Mouse (Mus musculus) c-Kit-negative CD71-positive TER-119-positive erythroid progenitor cells, embryonic 14.5 days (primary cell): ENCODE data around the gene Tbc1d9b.
"Not testable (repeated sequence)": the region's sequence is repeated elsewhere in the genome, so short reads cannot be mapped to it uniquely, and the experiment has no call there.

Experiments
- DNase-seq: peaks from one replicate; pipeline ENCODE4 v3.0.0-alpha.2; 2013; ENCODE audit warnings: low read depth, low spot score

Gene Tbc1d9b

GRCm38 (mm10) chr11:50138206-50138822 is 7.1 kb downstream of the Tbc1d9b start:
- no peak for DNase-seq

GRCm38 (mm10) chr11:50139571-50139970 is 8.4 kb downstream of the Tbc1d9b start:
- DNase-seq: no peak

DNA sequence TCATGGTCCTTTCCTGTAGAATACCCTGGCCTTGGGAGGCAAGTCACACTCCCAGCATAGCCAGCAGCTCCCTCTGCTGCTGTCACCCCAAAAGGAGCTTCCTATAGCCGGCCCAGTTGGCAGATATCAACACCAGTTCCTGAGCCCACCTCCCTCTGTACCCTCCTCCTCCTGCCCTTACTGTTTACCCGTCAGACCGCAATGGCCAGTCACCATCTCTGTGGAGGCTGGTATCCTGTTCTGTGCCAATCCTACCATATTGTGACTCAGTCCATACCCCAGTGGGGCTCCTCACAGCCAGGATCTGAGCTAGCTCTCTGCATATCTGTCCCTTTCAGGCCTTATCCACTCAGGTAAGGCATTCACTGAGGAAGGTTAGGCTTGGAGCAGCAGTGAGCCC is 14.3 kb downstream of the Tbc1d9b start:
- no peak for DNase-seq

DNA sequence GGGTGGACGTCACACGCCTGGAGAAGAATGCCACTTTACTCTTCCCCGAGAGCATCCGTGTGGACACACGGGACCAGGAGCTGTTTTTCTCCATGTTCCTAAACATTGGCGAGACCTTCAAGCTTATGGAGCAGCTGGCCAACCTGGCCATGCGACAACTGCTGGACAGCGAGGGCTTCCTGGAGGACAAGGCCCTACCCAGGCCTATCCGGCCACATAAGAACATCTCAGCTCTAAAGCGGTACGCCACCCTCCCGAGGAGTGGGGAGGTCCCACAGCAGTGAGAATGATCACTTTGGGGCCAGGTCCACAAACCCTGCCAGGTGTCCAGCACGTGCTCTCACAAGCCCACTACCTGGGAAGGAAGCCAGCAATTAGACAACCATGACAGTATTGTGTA is 14.9 kb downstream of the Tbc1d9b start:
- DNase-seq: no peak

GRCm38 (mm10) chr11:50147267-50147957 is 16.2 kb downstream of the Tbc1d9b start:
- DNase-seq: no peak

DNA sequence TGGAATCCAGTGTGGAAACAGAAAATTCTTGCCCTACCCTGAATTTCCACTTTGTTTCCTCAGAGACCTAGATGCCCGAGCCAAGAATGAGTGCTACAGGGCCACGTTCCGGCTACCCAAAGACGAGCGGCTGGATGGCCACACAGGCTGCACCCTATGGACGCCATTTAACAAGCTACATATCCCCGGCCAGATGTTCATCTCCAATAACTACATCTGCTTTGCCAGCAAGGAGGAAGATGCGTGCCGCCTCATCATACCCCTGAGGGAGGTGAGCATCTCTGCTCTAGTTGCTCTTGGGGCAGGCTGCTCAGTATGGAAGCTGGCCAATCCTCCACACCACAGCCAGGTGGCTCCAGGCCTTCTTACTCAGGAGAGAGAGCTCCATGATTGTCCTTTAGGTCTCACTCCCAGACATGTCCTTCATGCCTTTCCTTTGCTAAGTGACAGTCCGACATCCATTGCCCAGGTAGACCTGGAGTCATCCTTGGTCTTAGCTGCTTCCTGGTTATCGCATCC is 16.8 kb downstream of the Tbc1d9b start:
- no peak for DNase-seq

DNA sequence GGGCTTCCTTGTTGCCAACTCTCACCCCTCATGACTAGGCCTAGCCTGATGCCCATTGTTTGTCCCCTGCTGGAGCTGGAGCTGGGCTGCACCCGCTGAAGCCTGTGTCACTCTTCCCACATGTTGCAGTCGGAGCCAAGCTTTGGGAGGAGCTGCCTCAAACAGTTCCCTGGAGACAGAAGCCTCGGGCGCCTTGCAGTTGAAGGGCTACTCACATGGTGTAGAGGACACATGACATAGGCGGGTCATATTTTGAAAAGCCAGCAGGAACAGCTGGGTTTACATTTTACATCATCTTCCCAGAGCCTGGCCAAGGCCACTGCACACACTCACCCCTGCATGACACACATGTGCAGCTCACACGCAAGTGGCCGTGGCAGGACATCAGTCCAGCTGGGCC is 18.0 kb downstream of the Tbc1d9b start:
- DNase-seq: no peak

GRCm38 (mm10) chr11:50149603-50150150 is 18.5 kb downstream of the Tbc1d9b start:
- DNase-seq: no peak

- no peak for DNase-seq
Measured at GRCm38 (mm10) chr11:50151374-50151773, 20.2 kb downstream of the Tbc1d9b start.

DNA sequence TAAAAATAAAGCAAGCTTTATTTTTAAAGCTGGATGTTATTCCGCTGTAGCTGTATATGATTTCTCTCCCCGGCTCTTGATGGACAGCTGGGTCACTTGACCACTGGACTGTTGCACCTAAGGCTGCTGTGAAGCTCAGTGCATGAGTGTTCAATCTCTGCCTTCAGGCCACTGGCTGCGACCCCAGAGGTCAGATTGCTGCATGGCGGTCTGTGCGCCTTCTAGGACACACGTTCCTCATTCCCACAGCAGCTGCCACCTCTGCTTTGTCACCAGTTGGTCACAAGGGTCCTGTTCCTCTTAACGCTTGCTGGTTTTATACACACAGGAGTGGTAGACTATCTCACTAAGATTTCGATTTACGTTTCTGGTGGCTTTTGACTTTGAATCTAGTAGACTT is 23.0 kb downstream of the Tbc1d9b start:
- DNase-seq: no peak

GRCm38 (mm10) chr11:50154777-50155520 is 23.8 kb downstream of the Tbc1d9b start:
- no peak for DNase-seq

- DNase-seq: no peak
Measured at GRCm38 (mm10) chr11:50155785-50156184, 24.6 kb downstream of the Tbc1d9b start.

- no peak for DNase-seq
Measured at GRCm38 (mm10) chr11:50156725-50157258, 25.6 kb downstream of the Tbc1d9b start.

GRCm38 (mm10) chr11:50158346-50158745 is 27.1 kb downstream of the Tbc1d9b start:
- no peak for DNase-seq

DNA sequence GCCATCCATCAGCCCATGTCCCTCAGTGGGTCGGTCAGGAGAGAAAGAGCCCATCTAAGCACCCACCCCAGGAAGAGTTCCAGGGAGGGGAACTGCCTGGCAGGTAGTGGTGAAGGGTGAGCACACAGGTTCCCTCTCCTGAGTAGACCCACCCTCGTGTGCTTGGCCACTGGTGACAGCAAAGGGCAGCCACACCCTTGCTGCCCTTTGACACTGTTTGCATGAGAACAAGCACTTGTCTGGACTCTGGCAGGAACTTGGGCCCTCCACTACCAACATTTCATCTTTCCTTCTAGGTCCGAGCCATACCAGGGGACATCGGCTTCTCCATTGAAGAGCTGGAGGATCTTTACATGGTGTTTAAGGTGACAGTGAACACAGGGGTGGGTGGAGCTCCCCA is 28.2 kb downstream of the Tbc1d9b start:
- no peak for DNase-seq

- DNase-seq: peak; percentile 62
Measured at GRCm38 (mm10) chr11:50161578-50162304, 30.5 kb downstream of the Tbc1d9b start.

GRCm38 (mm10) chr11:50162338-50163050 is 31.3 kb downstream of the Tbc1d9b start:
- DNase-seq: no peak

- no peak for DNase-seq
Measured at GRCm38 (mm10) chr11:50168352-50168751, 37.2 kb downstream of the Tbc1d9b start.

DNA sequence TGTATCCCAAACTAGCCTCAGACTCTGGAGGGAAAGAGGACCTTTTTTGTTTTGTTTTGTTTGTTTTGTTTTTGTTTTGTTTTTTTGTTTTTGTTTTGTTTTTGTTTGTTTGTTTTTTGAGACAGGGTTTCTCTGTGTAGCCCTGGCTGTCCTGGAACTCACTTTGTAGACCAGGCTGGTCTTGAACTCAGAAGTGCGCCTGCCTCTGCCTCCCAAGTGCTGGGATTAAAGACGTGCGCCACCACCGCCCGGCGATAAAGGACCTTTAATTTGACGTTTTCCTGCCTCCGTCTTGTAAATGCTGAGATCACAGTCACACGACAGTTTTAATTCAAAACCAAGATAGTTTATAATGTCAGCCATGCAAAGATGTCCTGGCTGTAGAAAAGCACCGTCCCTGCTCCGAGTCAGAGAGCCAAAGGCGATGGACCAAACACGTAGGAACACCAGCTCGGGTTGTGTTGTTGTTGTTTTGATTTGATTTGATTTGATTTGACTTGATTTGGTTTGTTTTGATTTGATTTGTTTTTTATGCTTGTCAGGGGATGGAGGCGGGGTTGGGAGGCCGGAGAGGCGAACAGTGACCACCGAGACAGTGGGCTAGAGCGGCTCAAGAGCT is 43.0 kb downstream of the Tbc1d9b start, which contains the start of gene Mrnip:
Gene Mrnip, plus strand, starts transcription at position 334 of the 619 bp plus-strand sequence.
- not testable (repeated sequence) for DNase-seq

- DNase-seq: peak; percentile 95
Measured at GRCm38 (mm10) chr11:50174730-50175187, 43.6 kb downstream of the Tbc1d9b start.
